Mouse (Mus musculus): ENCODE measurements at regions not wholly inside any gene's neighbourhood (a gene's known extent, or its start where the extent isn't known, plus 50 kb on each side); places are given as distances from the start of the nearest gene placed in this dataset.
A peak's percentile ranks its signal among the peaks of the same experiment; 100 is the strongest.

- no peak for TF ChIP-seq POLR2A (IDR thresholded peaks at IDR 0.05; ENCODE audit: borderline replicate concordance, extremely low read depth, insufficient read depth, insufficient read length, poor library complexity, severe bottlenecking)
- no peak for TF ChIP-seq CTCF (IDR thresholded peaks at IDR 0.05; ENCODE audit: borderline replicate concordance, extremely low read depth, insufficient read depth, insufficient read length)
- peak; percentile 74 for DNase-seq (ENCODE audit: low read depth)
These were observed 168.1 kb upstream of the Rgma start for GRCm38 (mm10) chr7:73206922-73207811.

DNA sequence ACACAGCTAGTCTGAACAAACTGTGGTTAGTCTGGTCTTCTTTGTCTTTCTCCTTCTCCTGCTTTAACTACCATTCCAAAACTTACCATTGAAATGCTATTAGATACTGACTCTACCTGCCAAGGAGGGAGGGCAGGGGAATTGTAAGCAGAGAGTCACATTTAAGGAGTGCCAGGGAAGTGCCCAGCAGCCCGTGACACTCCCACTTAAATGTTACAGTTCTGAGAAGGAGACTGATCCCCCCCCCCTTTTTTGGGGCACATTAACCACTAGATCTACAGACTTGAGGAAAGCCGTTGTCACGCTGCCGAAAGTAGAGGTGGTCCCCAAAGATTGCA is 166.9 kb upstream of the Rgma start:
- TF ChIP-seq POLR2A (IDR thresholded peaks at IDR 0.05; ENCODE audit: borderline replicate concordance, extremely low read depth, insufficient read depth, insufficient read length, poor library complexity, severe bottlenecking) (no peak), CTCF (IDR thresholded peaks at IDR 0.05; ENCODE audit: borderline replicate concordance, extremely low read depth, insufficient read depth, insufficient read length) (no peak)
- no peak for DNase-seq (ENCODE audit: low read depth)

DNA sequence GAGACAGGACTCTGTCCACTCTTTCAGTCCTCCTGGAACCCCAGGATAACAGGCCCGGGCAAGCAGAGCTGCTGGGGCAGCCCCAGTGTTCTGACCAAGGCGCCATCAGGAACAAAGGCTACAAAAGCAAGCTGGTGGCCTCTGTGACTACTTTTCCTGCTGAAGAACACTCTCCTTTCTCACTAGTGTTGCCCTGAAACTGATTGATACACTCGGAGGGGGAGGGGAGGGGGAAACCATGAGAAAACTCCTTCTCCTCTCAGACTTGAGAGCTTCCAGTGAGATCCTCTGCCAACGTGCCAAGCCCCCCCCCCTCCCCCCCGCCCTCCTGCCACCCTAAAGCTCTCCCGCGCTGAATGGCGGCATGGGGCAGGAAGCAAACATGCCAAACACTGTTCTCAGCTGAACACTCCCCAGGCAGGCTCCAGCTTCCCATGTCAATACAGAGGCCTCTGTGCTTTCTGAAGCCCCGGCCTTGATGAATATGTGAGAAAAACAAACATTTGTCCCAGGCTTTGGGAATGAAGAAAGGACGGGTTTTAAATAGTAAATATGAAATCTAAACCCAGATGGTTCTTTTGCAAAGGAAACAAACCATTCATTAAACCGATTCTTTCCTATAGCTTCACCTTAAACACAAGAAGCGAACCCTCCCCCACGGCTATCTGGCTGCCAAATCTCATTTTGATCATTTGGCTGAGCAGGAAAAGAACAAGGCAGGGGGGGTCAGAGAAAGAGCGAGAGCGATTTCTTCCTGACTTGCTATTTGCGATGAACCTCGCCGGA is 166.3 kb upstream of the Rgma start:
- DNase-seq (ENCODE audit: low read depth) = peak; percentile 97
- no peak for TF ChIP-seq POLR2A (IDR thresholded peaks at IDR 0.05; ENCODE audit: borderline replicate concordance, extremely low read depth, insufficient read depth, insufficient read length, poor library complexity, severe bottlenecking)
- no peak for TF ChIP-seq CTCF (IDR thresholded peaks at IDR 0.05; ENCODE audit: borderline replicate concordance, extremely low read depth, insufficient read depth, insufficient read length)

DNA sequence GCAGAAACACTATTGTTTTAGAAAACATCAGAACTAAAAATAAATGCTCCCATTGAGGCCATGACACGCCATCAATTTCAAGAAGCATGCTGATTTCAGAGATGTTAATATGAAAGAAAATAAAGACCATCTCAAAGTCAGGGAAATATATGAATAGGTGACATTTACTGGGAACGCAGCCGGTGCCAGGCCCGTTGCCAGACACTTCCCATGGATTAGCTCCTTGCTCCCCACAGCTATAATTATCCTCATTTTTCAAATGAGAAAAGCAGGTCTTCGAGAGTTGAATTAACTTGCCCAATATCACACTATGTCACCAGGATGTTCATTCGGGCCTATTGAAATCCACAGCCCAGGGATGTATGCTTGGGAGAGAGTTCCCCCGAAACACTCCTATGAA is 165.2 kb upstream of the Rgma start:
- peak; percentile 86 for DNase-seq (ENCODE audit: low read depth)
- TF ChIP-seq POLR2A (IDR thresholded peaks at IDR 0.05; ENCODE audit: borderline replicate concordance, extremely low read depth, insufficient read depth, insufficient read length, poor library complexity, severe bottlenecking) = no peak
- no peak for TF ChIP-seq CTCF (IDR thresholded peaks at IDR 0.05; ENCODE audit: borderline replicate concordance, extremely low read depth, insufficient read depth, insufficient read length)

GRCm38 (mm10) chr7:73222237-73222915 is 152.9 kb upstream of the Rgma start:
- TF ChIP-seq POLR2A (IDR thresholded peaks at IDR 0.05; ENCODE audit: borderline replicate concordance, extremely low read depth, insufficient read depth, insufficient read length, poor library complexity, severe bottlenecking) = no peak
- no peak for TF ChIP-seq CTCF (IDR thresholded peaks at IDR 0.05; ENCODE audit: borderline replicate concordance, extremely low read depth, insufficient read depth, insufficient read length)
- peak; percentile 94 for DNase-seq (ENCODE audit: low read depth)

GRCm38 (mm10) chr7:73222929-73223512 is 152.3 kb upstream of the Rgma start:
- DNase-seq (ENCODE audit: low read depth) = peak; percentile 73
- TF ChIP-seq POLR2A (IDR thresholded peaks at IDR 0.05; ENCODE audit: borderline replicate concordance, extremely low read depth, insufficient read depth, insufficient read length, poor library complexity, severe bottlenecking) = no peak
- TF ChIP-seq CTCF (IDR thresholded peaks at IDR 0.05; ENCODE audit: borderline replicate concordance, extremely low read depth, insufficient read depth, insufficient read length) = no peak

GRCm38 (mm10) chr7:73233539-73234158 is 141.7 kb upstream of the Rgma start:
- no peak for TF ChIP-seq CTCF (IDR thresholded peaks at IDR 0.05; ENCODE audit: borderline replicate concordance, extremely low read depth, insufficient read depth, insufficient read length)
- TF ChIP-seq POLR2A (IDR thresholded peaks at IDR 0.05; ENCODE audit: borderline replicate concordance, extremely low read depth, insufficient read depth, insufficient read length, poor library complexity, severe bottlenecking) = no peak
- DNase-seq (ENCODE audit: low read depth) = peak; percentile 57

DNA sequence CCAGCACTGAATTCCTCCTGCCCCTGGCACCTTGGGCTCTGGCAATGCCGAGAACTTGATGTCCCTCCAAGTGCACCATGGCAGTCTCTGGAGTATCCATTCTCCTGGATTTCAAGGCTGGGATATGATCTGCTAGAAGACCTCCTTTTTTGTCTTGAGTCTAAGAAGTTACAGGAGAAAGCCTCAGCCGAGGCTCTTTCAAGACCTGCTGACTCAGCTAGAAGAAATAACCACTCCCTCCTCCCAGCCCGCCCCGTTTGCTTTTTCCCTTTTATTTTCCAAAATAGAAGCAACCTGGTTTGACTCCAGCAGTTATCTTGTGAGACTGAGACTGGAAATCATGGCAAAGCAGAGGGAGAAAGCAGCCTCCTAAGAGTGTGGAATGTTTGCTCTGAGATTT is 136.8 kb upstream of the Rgma start:
- no peak for TF ChIP-seq CTCF (IDR thresholded peaks at IDR 0.05; ENCODE audit: borderline replicate concordance, extremely low read depth, insufficient read depth, insufficient read length)
- no peak for TF ChIP-seq POLR2A (IDR thresholded peaks at IDR 0.05; ENCODE audit: borderline replicate concordance, extremely low read depth, insufficient read depth, insufficient read length, poor library complexity, severe bottlenecking)

GRCm38 (mm10) chr7:73243591-73244355 is 131.5 kb upstream of the Rgma start:
- peak; percentile 52 for DNase-seq (ENCODE audit: low read depth)
- TF ChIP-seq CTCF (IDR thresholded peaks at IDR 0.05; ENCODE audit: borderline replicate concordance, extremely low read depth, insufficient read depth, insufficient read length) (no peak), POLR2A (IDR thresholded peaks at IDR 0.05; ENCODE audit: borderline replicate concordance, extremely low read depth, insufficient read depth, insufficient read length, poor library complexity, severe bottlenecking) (no peak)

More for the DNA sequence above, 136.8 kb upstream of the Rgma start:
- peak; percentile 21 for DNase-seq (ENCODE audit: low read depth)

DNA sequence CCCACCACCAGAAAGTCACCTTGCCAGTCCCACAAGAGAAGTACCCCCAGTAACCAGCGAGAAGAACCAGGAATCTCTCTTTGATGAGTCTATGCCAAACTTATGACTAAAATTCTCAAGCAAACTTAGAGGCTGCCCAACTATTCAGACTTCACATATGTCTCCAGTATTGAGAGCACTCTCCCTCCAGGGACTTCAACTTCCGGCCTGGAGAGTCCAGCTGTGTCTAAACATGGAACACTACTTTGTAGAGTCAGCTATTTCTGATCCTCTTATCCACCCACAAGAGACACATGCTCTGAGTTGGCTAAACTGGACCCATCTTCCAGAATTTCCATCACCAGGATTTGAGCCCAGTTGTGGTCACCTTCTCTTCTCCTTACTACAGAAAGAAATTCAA is 129.9 kb upstream of the Rgma start:
- DNase-seq (ENCODE audit: low read depth) = no peak
- no peak for TF ChIP-seq CTCF (IDR thresholded peaks at IDR 0.05; ENCODE audit: borderline replicate concordance, extremely low read depth, insufficient read depth, insufficient read length)

Measured in brain, embryonic 14.5 days (tissue).